In genomic region chr14:55121947-55122346, GRCm38 (mm10) we compare ENCODE assay signal across 8 mouse cellular contexts. TPM values are rescaled to one million over a fixed set of nuclear protein-coding genes. Genes with fewer than 3 reads are reported as not detected.
A peak's percentile ranks its signal among the peaks of the same experiment; 100 is the strongest.
DNase-seq lines count a peak whose midpoint lies in the region; ATAC-seq and TF ChIP-seq lines count a peak whose summit lies in the region.

No protein-coding gene starts in this region.

- ATAC-seq in embryonic facial prominence, embryonic 13.5 days (ENCODE audit: insufficient number of reproducible peaks, insufficient read depth, low FRiP score, low TSS enrichment, low read depth) = peak; percentile 75; the same call in 1 of the 2 replicates
- ATAC-seq in lung, embryonic 14.5 days (ENCODE audit: insufficient read depth) = peak; percentile 86

- WGBS in embryonic facial prominence, embryonic 13.5 days = 4% methylated on average over 5 of the region's 5 CpGs
- 8% methylated on average over 5 of the region's 5 CpGs for WGBS in lung, embryonic 14.5 days

- H3K9me3 ChIP-seq in ES-E14 (ENCODE audit: control insufficient read depth, insufficient read depth, low read depth, low read length) = no peaks in the 10 kb centered on the region
- no peaks in the 10 kb centered on the region for H3K9me3 ChIP-seq in embryonic facial prominence, embryonic 13.5 days
- H3K9me3 ChIP-seq in lung, embryonic 14.5 days (ENCODE audit: low read depth, low read length) = no peaks in the 10 kb centered on the region

- in situ Hi-C loops in ES-E14 (cut with MboI; ENCODE audit: low sequenced_read_pairs in 2 of 2, unreplicated experiment in 2 of 2) = loop anchor here in 1 of 2 experiments (10.0 kb wide), 1 partner anchor 313 kb away; no protein-coding TSS in a partner anchor

- peak overlapping the region; percentile 45 for H3K4me2 ChIP-seq in embryonic facial prominence, embryonic 13.5 days
- H3K4me2 ChIP-seq in lung, embryonic 14.5 days = peak overlapping the region; percentile 28

- H3K27ac ChIP-seq in ES-E14 (ENCODE audit: insufficient read depth, low read depth, low read length, poor library complexity, severe bottlenecking) = no peak overlapping the region
- H3K27ac ChIP-seq in embryonic facial prominence, embryonic 13.5 days = peak overlapping the region; percentile 39; the same call in 1 of the 2 replicates
- no peak overlapping the region for H3K27ac ChIP-seq in lung, embryonic 14.5 days (ENCODE audit: low read depth)

- no peak for DNase-seq in ES-E14 (ENCODE audit: low read depth, low spot score)
- peak; percentile 92 for DNase-seq in adrenal gland, postnatal 14 days
- DNase-seq in heart, adult 9 months (ENCODE audit: low spot score in 2 of 2) = peak; percentile 50 to 72
- peak; percentile 68 to 85 for DNase-seq in kidney, adult 8-10 months
- peak; percentile 92 for DNase-seq in lung, embryonic 14.5 days
- peak; percentile 80 for DNase-seq in ovary, postnatal 36 days (ENCODE audit: low spot score)
- no peak for DNase-seq in spleen, postnatal 14 days (ENCODE audit: low spot score in 2 of 2)

- H3K4me1 ChIP-seq in ES-E14 (ENCODE audit: control insufficient read depth in 2 of 2, insufficient read depth in 2 of 2, low read length in 2 of 2, poor library complexity in 1 of 2) = peaks cover 0 to 4% of the 10 kb centered on the region in 2 experiments; a peak in 1 of 4 replicates
- peaks cover 16% of the 10 kb centered on the region for H3K4me1 ChIP-seq in embryonic facial prominence, embryonic 13.5 days
- H3K4me1 ChIP-seq in lung, embryonic 14.5 days (ENCODE audit: insufficient read depth) = no peaks in the 10 kb centered on the region

- H3K36me3 ChIP-seq in ES-E14 (ENCODE audit: control insufficient read depth, insufficient read depth, low read length, poor library complexity, severe bottlenecking) = no peaks in the 10 kb centered on the region
- no peaks in the 10 kb centered on the region for H3K36me3 ChIP-seq in embryonic facial prominence, embryonic 13.5 days
- no peaks in the 10 kb centered on the region for H3K36me3 ChIP-seq in lung, embryonic 14.5 days (ENCODE audit: insufficient read depth)

- H3K4me3 ChIP-seq in ES-E14 (ENCODE audit: insufficient read depth in 1 of 2, low read depth in 1 of 2, low read length in 2 of 2, poor library complexity in 1 of 2, severe bottlenecking in 1 of 2) = no peak overlapping the region
- H3K4me3 ChIP-seq in embryonic facial prominence, embryonic 13.5 days = peak overlapping the region; percentile 12; the same call in 1 of the 2 replicates
- H3K4me3 ChIP-seq in lung, embryonic 14.5 days (ENCODE audit: low read depth, low read length) = no peak overlapping the region

- H3K27me3 ChIP-seq in embryonic facial prominence, embryonic 13.5 days = peaks cover 11% of the 10 kb centered on the region
- H3K27me3 ChIP-seq in lung, embryonic 14.5 days (ENCODE audit: insufficient read depth, low read length) = peaks cover 9% of the 10 kb centered on the region

- TF ChIP-seq CTCF in lung, embryonic 14.5 days (IDR thresholded peaks at IDR 0.05; ENCODE audit: low read depth) = peak; percentile 82

- H3K9ac ChIP-seq in ES-E14 (ENCODE audit: insufficient read depth, low read depth, low read length, poor library complexity, severe bottlenecking) = no peak overlapping the region
- H3K9ac ChIP-seq in embryonic facial prominence, embryonic 13.5 days = peak overlapping the region; percentile 33; the same call in 1 of the 2 replicates
- H3K9ac ChIP-seq in lung, embryonic 14.5 days = no peak overlapping the region; the same call in 1 of the 2 replicates

TF ChIP-seq in ES-E14, 5 proteins besides CTCF, POLR2A, EP300 and RAD21:
- no peak for TF ChIP-seq MAFK (IDR thresholded peaks at IDR 0.05; ENCODE audit: insufficient read depth, low read depth, low read length)
- TF ChIP-seq HCFC1 (IDR thresholded peaks at IDR 0.05; ENCODE audit: borderline replicate concordance, insufficient read depth, low read length) = 0 out of 2 replicates have a peak, but pooled peaks have one; percentile 21
- TF ChIP-seq ZC3H11A (IDR thresholded peaks at IDR 0.05; ENCODE audit: borderline replicate concordance, low read depth, low read length) = peak; percentile 88; the same call in 1 of the 2 replicates

RNA-seq across cellular contexts. Expression of gene Jph4, which starts 5.2 kb away (rescaled TPM):
- 1.7 and 3.8 TPM in 2 replicates for total RNA-seq in ES-E14 (2012; rRNA removed)
- total RNA-seq in adrenal gland, postnatal 14 days (2021) = 3.3 and 5.9 TPM in 2 replicates
- polyA plus RNA-seq in embryonic facial prominence, embryonic 13.5 days (2015; fragmentation: Nextera tagmentation; extraction: Ambion mirVana) = 2.7 and 2.9 TPM in 2 replicates
- polyA plus RNA-seq in lung, embryonic 14.5 days (2014; fragmentation: Nextera tagmentation; extraction: Ambion mirVana) = 0.16 and 0.37 TPM in 2 replicates

RNA-seq across cellular contexts. Expression of gene Ap1g2, which starts 15.6 kb away (rescaled TPM):
- total RNA-seq in ES-E14 (2012; rRNA removed) = 5.9 and 14.1 TPM in 2 replicates
- total RNA-seq in adrenal gland, postnatal 14 days (2021) = 26.6 and 36.1 TPM in 2 replicates
- polyA plus RNA-seq in embryonic facial prominence, embryonic 13.5 days (2015; fragmentation: Nextera tagmentation; extraction: Ambion mirVana) = 21.0 and 23.4 TPM in 2 replicates
- 14.7 and 16.3 TPM in 2 replicates for polyA plus RNA-seq in lung, embryonic 14.5 days (2014; fragmentation: Nextera tagmentation; extraction: Ambion mirVana)

RNA-seq across cellular contexts. Expression of gene Thtpa, which starts 27.4 kb away (rescaled TPM):
- 7.9 and 11.9 TPM in 2 replicates for total RNA-seq in ES-E14 (2012; rRNA removed)
- 11.3 and 15.8 TPM in 2 replicates for total RNA-seq in adrenal gland, postnatal 14 days (2021)
- 21.9 and 23.9 TPM in 2 replicates for polyA plus RNA-seq in embryonic facial prominence, embryonic 13.5 days (2015; fragmentation: Nextera tagmentation; extraction: Ambion mirVana)
- polyA plus RNA-seq in lung, embryonic 14.5 days (2014; fragmentation: Nextera tagmentation; extraction: Ambion mirVana) = 19.2 and 20.1 TPM in 2 replicates

RNA-seq across cellular contexts. Expression of gene Zfhx2, which starts 29.8 kb away (rescaled TPM):
- total RNA-seq in ES-E14 (2012; rRNA removed) = 9.4 and 12.4 TPM in 2 replicates
- 7.3 and 9.8 TPM in 2 replicates for total RNA-seq in adrenal gland, postnatal 14 days (2021)
- polyA plus RNA-seq in embryonic facial prominence, embryonic 13.5 days (2015; fragmentation: Nextera tagmentation; extraction: Ambion mirVana) = 5.5 and 5.8 TPM in 2 replicates
- 3.4 and 3.5 TPM in 2 replicates for polyA plus RNA-seq in lung, embryonic 14.5 days (2014; fragmentation: Nextera tagmentation; extraction: Ambion mirVana)

Comparison
In these comparisons a context has a peak if more than half of its experiments do, and no peak if none do; other contexts are left out.
1. DNase-seq: peak in adrenal gland, postnatal 14 days (single experiment), heart, adult 9 months (2 of 2), kidney, adult 8-10 months (2 of 2), lung, embryonic 14.5 days (single experiment) and ovary, postnatal 36 days (single experiment); none in ES-E14 (single experiment) and spleen, postnatal 14 days (0 of 2).